Mouse (Mus musculus) ES-E14 (cell line): Measurements from ENCODE around the gene Scd1. TPM values are rescaled to one million over a fixed set of nuclear protein-coding genes. Genes with fewer than 3 reads are reported as not detected.
"Not testable (repeated sequence)": the region's sequence is repeated elsewhere in the genome, so short reads cannot be mapped to it uniquely, and the experiment has no call there.

Experiments
- DNase-seq: peaks from one replicate; pipeline ENCODE4 v3.0.0-alpha.2; 2013; ENCODE audit warnings: low read depth, low spot score
- H3K27ac ChIP-seq: 2 replicates; pipeline ENCODE4 v1.5.1; 2012; ENCODE audit warnings: low read depth, mild to moderate bottlenecking, low read length, moderate library complexity, mixed read lengths; ENCODE audit not compliant: poor library complexity, insufficient read depth, severe bottlenecking
- H3K36me3 ChIP-seq: 2 replicates; pipeline ENCODE4 v1.6.1; 2012; ENCODE audit warnings: mild to moderate bottlenecking, low read length, moderate library complexity, mixed read lengths; ENCODE audit not compliant: control insufficient read depth, poor library complexity, insufficient read depth, severe bottlenecking
- H3K4me1 ChIP-seq, 2 experiments: fragments of 150-350 bp in 1 of 2; sonication (generic) in 1 of 2; 2 replicates each; pipeline ENCODE4 v1.6.1; 2012; ENCODE audit warnings: low read length in 2 of 2, mild to moderate bottlenecking in 1 of 2, mixed read lengths in 1 of 2; ENCODE audit not compliant: control insufficient read depth in 2 of 2, insufficient read depth in 2 of 2, poor library complexity in 1 of 2
- H3K4me3 ChIP-seq, 2 experiments: fragments of 150-350 bp in 1 of 2; sonication (generic) in 1 of 2; 2 replicates each; pipeline ENCODE4 v1.5.1; 2012; ENCODE audit warnings: low read length in 2 of 2, low read depth in 1 of 2, mild to moderate bottlenecking in 1 of 2, mixed read lengths in 1 of 2; ENCODE audit not compliant: insufficient read depth in 1 of 2, poor library complexity in 1 of 2, severe bottlenecking in 1 of 2
- H3K9ac ChIP-seq: 2 replicates; pipeline ENCODE4 v1.6.1; 2012; ENCODE audit warnings: low read depth, mild to moderate bottlenecking, low read length, mixed read lengths; ENCODE audit not compliant: poor library complexity, insufficient read depth, severe bottlenecking
- H3K9me3 ChIP-seq: fragments of 150-350 bp; sonication (generic); 2 replicates; pipeline ENCODE4 v1.6.1; 2012; ENCODE audit warnings: low read depth, mild to moderate bottlenecking, low read length; ENCODE audit not compliant: control insufficient read depth, insufficient read depth
- CHD2 ChIP-seq: IDR thresholded peaks from 2 replicates; pipeline ENCODE4 v1.6.1; 2014; ENCODE audit warnings: mild to moderate bottlenecking, low read depth, low read length, inconsistent platforms
- HCFC1 ChIP-seq: IDR thresholded peaks from 2 replicates; pipeline ENCODE4 v1.6.1; 2012; ENCODE audit warnings: low read length, inconsistent platforms, borderline replicate concordance; ENCODE audit not compliant: insufficient read depth
- MAFK ChIP-seq: IDR thresholded peaks from 2 replicates; pipeline ENCODE4 v1.6.1; 2014; ENCODE audit warnings: mild to moderate bottlenecking, low read depth, low read length, inconsistent platforms; ENCODE audit not compliant: insufficient read depth
- ZC3H11A ChIP-seq: IDR thresholded peaks from 2 replicates; pipeline ENCODE4 v1.6.1; 2012; ENCODE audit warnings: low read depth, mild to moderate bottlenecking, inconsistent platforms, low read length, borderline replicate concordance
- ZNF384 ChIP-seq: IDR thresholded peaks from 2 replicates; pipeline ENCODE4 v1.6.1; 2012; ENCODE audit warnings: low read depth, low read length, inconsistent platforms
- in situ Hi-C, 2 experiments: fragments of 600-800 bp; cut with MboI; formaldehyde crosslinking; loops; one replicate each; pipeline ENCODE4 v1.15.1; 2025; ENCODE audit warnings: low sequenced_read_pairs in 2 of 2, inconsistent platforms in 1 of 2; ENCODE audit not compliant: unreplicated experiment in 2 of 2
- total RNA-seq: library from RNA; depleted of rRNA; stranded (reverse); fragments of 300-350 nt; gene quantifications from 2 replicates; pipeline ENCODE4 v1.2.3, GENCODE M21; 2012

The Scd1 gene
- total RNA-seq, 1 experiment = 37.2 TPM

GRCm38 (mm10) chr19:44369371-44369770, 38.3 kb downstream of the Scd1 start:
- no peak for DNase-seq
- in situ Hi-C loops = no loop called here
- Histone ChIP-seq H3K9ac (no peak overlapping the region), H3K27ac (no peak overlapping the region), H3K4me1 (no peaks in the 10 kb centered on the region), H3K9me3 (no peaks in the 10 kb centered on the region), H3K4me3 (no peak overlapping the region), H3K36me3 (no peaks in the 10 kb centered on the region)
- TF ChIP-seq MAFK = no peak
- TF ChIP-seq ZC3H11A = no peak
- no peak for TF ChIP-seq ZNF384
- no peak for TF ChIP-seq CHD2
- no peak for TF ChIP-seq HCFC1

- H3K9me3 ChIP-seq, in situ Hi-C loops, H3K4me1 ChIP-seq, H3K36me3 ChIP-seq, DNase-seq, H3K27ac ChIP-seq, H3K4me3 ChIP-seq, H3K9ac ChIP-seq: not testable (repeated sequence)
These were observed 40.6 kb downstream of the Scd1 start for GRCm38 (mm10) chr19:44367076-44367475.

GRCm38 (mm10) chr19:44365733-44366132, 41.9 kb downstream of the Scd1 start:
- no peak overlapping the region for H3K9ac ChIP-seq
- H3K4me1 ChIP-seq = no peaks in the 10 kb centered on the region

GRCm38 (mm10) chr19:44364029-44364428, 43.6 kb downstream of the Scd1 start:
- Histone ChIP-seq H3K27ac (no peak overlapping the region), H3K36me3 (no peaks in the 10 kb centered on the region; the same call in 1 of the 2 replicates), H3K4me3 (no peak overlapping the region), H3K9me3 (no peaks in the 10 kb centered on the region), H3K9ac (no peak overlapping the region), H3K4me1 (no peaks in the 10 kb centered on the region)
- no peak for TF ChIP-seq MAFK
- no peak for TF ChIP-seq ZC3H11A
- no peak for TF ChIP-seq CHD2
- in situ Hi-C loops = no loop called here
- no peak for DNase-seq

More at GRCm38 (mm10) chr19:44365733-44366132, 41.9 kb downstream of the Scd1 start:
- H3K36me3 ChIP-seq = no peaks in the 10 kb centered on the region
- TF ChIP-seq MAFK (no peak), HCFC1 (no peak), ZNF384 (no peak), CHD2 (no peak)
- no peak for DNase-seq
- H3K27ac ChIP-seq = no peak overlapping the region
- no peak overlapping the region for H3K4me3 ChIP-seq
- no peaks in the 10 kb centered on the region for H3K9me3 ChIP-seq
- in situ Hi-C loops = no loop called here

- H3K4me3 ChIP-seq = peak overlapping the region in 1 of 2 experiments; percentile 8; a peak in 1 of 4 replicates
- no peak for TF ChIP-seq MAFK
- TF ChIP-seq ZNF384 = no peak
- TF ChIP-seq CHD2 = no peak
- peak; percentile 87 for TF ChIP-seq ZC3H11A
- TF ChIP-seq HCFC1 = peak; percentile 62; the same call in 1 of the 2 replicates
- in situ Hi-C loops = no loop called here
- no peak overlapping the region for H3K27ac ChIP-seq
- H3K9ac ChIP-seq = no peak overlapping the region; the same call in 1 of the 2 replicates
- DNase-seq = peak; percentile 91
- H3K9me3 ChIP-seq = no peaks in the 10 kb centered on the region
- no peaks in the 10 kb centered on the region for H3K4me1 ChIP-seq
- no peaks in the 10 kb centered on the region; the same call in 1 of the 2 replicates for H3K36me3 ChIP-seq
These were observed 44.1 kb downstream of the Scd1 start for GRCm38 (mm10) chr19:44363529-44363928.
